Mouse (Mus musculus): ENCODE measurements around the gene Slc12a3. TPM values are rescaled to one million over a fixed set of nuclear protein-coding genes. Genes with fewer than 3 reads are reported as not detected.
A peak's percentile ranks its signal among the peaks of the same experiment; 100 is the strongest.

The Slc12a3 gene
- polyA plus RNA-seq, 1 experiment = 600 TPM

DNA sequence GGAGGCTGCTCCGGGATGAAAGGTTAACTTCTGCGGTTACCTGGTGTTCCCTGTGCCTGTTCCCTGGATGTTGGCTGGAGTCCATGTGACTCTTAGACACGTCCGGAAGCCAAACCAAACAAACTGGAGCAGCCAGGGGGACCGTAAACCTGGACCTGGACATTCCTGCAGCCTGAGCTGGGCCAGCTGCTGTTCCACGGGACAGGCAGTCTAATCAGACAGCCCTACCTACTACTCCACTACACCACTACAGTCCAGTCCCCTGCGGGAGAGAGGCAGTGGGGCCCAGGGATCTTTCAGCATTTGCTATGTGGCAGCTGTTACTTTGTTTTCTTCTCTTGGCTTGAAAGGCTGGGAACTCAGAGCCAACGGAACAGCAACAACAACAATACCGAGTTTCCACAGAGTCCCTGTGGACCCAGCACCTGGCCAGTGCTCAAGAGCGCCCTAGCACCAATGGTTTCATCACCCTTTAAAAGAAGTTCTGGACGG is 48.8 kb downstream of the Slc12a3 start:
- Histone ChIP-seq H3K4me3 (ENCODE audit: insufficient read depth, low read depth, low read length) (peak overlapping the region; percentile 55), H3K27me3 (replicated peaks; ENCODE audit: control insufficient read depth, insufficient read depth, low read length) (no peaks in the 10 kb centered on the region), H3K4me1 (ENCODE audit: control insufficient read depth, insufficient read depth, low read length) (peaks cover 5% of the 10 kb centered on the region; the same call in 1 of the 2 replicates), H3K27ac (ENCODE audit: insufficient read depth, low read depth, low read length) (peak overlapping the region; percentile 97), H3K36me3 (ENCODE audit: control insufficient read depth, insufficient read depth, low read length) (no peaks in the 10 kb centered on the region)
- peak; percentile 97 for DNase-seq
- TF ChIP-seq POLR2A (IDR thresholded peaks at IDR 0.05; ENCODE audit: low read depth, low read length) = peak; percentile 78
- TF ChIP-seq CTCF (conservative IDR thresholded peaks at IDR 0.05; ENCODE audit: insufficient read depth, insufficient read length, low read depth, low read length) = no peak
- 22% methylated on average over 11 of the region's 11 CpGs for WGBS

DNA sequence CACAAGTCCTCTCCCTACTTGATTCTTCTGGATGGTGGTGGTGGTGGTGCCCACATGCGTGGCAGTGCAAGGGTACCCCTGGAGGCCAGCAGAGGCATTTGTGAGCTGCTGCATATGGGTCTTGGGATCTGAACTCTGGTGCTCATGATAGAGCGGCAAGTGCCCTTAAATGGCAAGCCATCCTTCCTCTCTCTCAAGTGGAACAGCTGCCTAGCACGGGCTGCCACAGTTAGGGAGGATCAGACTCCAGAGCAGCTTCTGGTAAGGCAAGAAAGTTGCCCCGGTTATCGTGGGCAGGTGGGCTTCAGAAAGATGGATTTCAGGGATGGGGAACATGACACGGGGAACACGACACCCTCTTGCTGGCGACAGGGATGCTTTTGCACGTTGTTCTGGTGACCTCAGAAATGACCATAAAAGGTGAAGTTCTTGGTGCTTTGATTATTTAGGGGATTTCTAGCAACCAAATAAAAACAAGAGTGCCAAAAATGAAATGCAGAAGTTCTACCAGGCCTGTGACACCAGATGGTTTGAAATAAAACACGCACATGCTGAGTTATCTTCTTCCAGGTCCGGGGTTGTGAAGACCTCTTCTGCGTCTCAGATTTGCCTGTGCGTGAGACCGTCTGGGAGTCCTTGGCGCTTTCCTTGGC is 49.9 kb downstream of the Slc12a3 start:
- H3K36me3 ChIP-seq (ENCODE audit: control insufficient read depth, insufficient read depth, low read length) = no peaks in the 10 kb centered on the region
- TF ChIP-seq CTCF (conservative IDR thresholded peaks at IDR 0.05; ENCODE audit: insufficient read depth, insufficient read length, low read depth, low read length) (peak; percentile 57), POLR2A (IDR thresholded peaks at IDR 0.05; ENCODE audit: low read depth, low read length) (no peak)
- peaks cover 5% of the 10 kb centered on the region; the same call in 1 of the 2 replicates for H3K4me1 ChIP-seq (ENCODE audit: control insufficient read depth, insufficient read depth, low read length)
- H3K4me3 ChIP-seq (ENCODE audit: insufficient read depth, low read depth, low read length) = peak overlapping the region; percentile 60
- WGBS = 70% methylated on average over 15 of the region's 15 CpGs
- peak; percentile 65 for DNase-seq
- H3K27ac ChIP-seq (ENCODE audit: insufficient read depth, low read depth, low read length) = peak overlapping the region; percentile 21
- no peaks in the 10 kb centered on the region for H3K27me3 ChIP-seq (replicated peaks; ENCODE audit: control insufficient read depth, insufficient read depth, low read length)

DNA sequence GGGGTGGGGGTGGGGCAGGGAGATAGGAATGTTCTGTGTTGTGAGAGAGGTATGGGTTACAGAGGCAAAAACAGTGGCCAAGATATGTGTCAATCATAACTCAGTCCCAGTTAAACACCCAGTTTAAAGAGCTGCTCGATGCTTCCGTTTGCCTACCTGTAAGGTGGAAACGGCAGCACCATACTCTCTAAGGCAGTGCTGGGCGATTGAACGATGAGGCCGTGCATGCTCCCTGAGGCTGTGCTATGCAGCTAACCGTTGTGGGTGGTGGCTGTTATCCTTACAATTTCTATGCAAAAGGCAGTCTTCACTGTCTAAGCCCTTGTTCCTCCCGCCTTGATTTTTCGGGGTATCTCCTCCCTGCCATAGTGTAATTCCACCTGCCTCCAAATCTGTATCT is 50.7 kb downstream of the Slc12a3 start:
- Histone ChIP-seq H3K27ac (ENCODE audit: insufficient read depth, low read depth, low read length) (no peak overlapping the region), H3K36me3 (ENCODE audit: control insufficient read depth, insufficient read depth, low read length) (no peaks in the 10 kb centered on the region), H3K4me3 (ENCODE audit: insufficient read depth, low read depth, low read length) (peak overlapping the region; percentile 60; the same call in 1 of the 2 replicates), H3K27me3 (replicated peaks; ENCODE audit: control insufficient read depth, insufficient read depth, low read length) (no peaks in the 10 kb centered on the region), H3K4me1 (ENCODE audit: control insufficient read depth, insufficient read depth, low read length) (peaks cover 5% of the 10 kb centered on the region; the same call in 1 of the 2 replicates)
- 95% methylated on average over 9 of the region's 9 CpGs for WGBS
- DNase-seq = no peak
- TF ChIP-seq POLR2A (IDR thresholded peaks at IDR 0.05; ENCODE audit: low read depth, low read length) = no peak
- no peak for TF ChIP-seq CTCF (conservative IDR thresholded peaks at IDR 0.05; ENCODE audit: insufficient read depth, insufficient read length, low read depth, low read length)

DNA sequence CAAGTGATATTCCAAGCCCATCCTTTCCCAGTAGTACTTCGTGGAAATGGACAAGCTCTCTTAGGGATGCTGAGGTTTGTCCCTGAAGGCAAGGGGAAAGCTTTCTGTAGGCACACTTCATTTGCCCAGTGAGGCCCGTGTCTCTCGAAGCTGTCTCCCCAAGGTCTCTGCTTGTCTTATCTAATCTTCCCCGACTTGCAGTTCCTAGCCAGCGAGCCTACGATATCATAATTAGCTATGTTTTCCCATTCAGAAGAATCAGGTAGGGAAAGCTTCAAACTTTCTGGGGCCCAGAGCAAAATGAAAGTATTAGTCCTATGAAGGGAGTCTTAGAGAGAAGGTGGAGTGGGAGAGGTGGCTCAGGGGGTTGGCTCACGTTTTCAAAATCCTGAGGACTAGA is 55.2 kb downstream of the Slc12a3 start:
- no peak for DNase-seq
- peaks cover 11% of the 10 kb centered on the region; the same call in 1 of the 2 replicates for H3K4me1 ChIP-seq (ENCODE audit: control insufficient read depth, insufficient read depth, low read length)
- H3K27me3 ChIP-seq (replicated peaks; ENCODE audit: control insufficient read depth, insufficient read depth, low read length) = no peaks in the 10 kb centered on the region
- 93% methylated on average over 7 of the region's 7 CpGs for WGBS
- no peak overlapping the region for H3K4me3 ChIP-seq (ENCODE audit: insufficient read depth, low read depth, low read length)
- H3K36me3 ChIP-seq (ENCODE audit: control insufficient read depth, insufficient read depth, low read length) = no peaks in the 10 kb centered on the region; the same call in 1 of the 2 replicates
- no peak for TF ChIP-seq POLR2A (IDR thresholded peaks at IDR 0.05; ENCODE audit: low read depth, low read length)
- no peak overlapping the region for H3K27ac ChIP-seq (ENCODE audit: insufficient read depth, low read depth, low read length)

DNA sequence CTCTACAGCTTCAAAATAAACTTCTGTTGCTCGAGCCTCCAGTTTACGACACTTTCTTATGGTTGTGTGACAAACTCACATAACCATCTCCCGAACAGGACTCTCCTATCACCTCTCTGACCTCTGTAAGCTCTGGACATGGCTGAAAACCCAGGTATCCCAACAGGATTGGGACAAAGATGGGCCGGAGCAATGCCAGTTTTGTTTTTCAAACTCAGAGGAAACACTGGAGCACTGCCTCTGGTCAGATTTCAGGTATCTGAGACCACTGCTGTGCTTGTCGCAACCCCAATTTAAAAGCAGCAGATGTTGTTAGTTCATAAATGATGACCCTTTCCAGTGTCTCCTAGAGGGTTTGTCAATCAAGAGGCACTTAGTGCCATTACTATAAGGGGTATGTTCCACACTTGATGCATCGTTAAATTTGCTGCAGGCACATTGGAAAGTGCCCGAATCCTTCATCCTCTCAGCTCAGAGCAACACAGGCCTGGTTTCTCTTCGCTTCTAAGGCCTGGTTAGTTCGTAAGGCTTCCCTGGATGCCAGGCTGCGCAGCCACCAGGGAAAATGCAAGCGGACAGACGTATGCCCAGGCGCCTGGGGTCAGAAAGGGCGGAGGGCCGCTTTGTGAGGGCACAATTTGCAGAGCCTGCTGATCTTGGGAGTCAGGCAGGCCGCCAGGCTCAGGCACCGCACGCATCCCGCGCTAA is 56.7 kb downstream of the Slc12a3 start:
- no peak for TF ChIP-seq POLR2A (IDR thresholded peaks at IDR 0.05; ENCODE audit: low read depth, low read length)
- TF ChIP-seq CTCF (conservative IDR thresholded peaks at IDR 0.05; ENCODE audit: insufficient read depth, insufficient read length, low read depth, low read length) = no peak
- H3K36me3 ChIP-seq (ENCODE audit: control insufficient read depth, insufficient read depth, low read length) = peaks cover 9% of the 10 kb centered on the region
- no peaks in the 10 kb centered on the region for H3K27me3 ChIP-seq (replicated peaks; ENCODE audit: control insufficient read depth, insufficient read depth, low read length)
- WGBS = 20% methylated on average over 20 of the region's 20 CpGs
- peak; percentile 36 for DNase-seq
- H3K4me1 ChIP-seq (ENCODE audit: control insufficient read depth, insufficient read depth, low read length) = peaks cover 6% of the 10 kb centered on the region; the same call in 1 of the 2 replicates
- peak overlapping the region; percentile 62 for H3K4me3 ChIP-seq (ENCODE audit: insufficient read depth, low read depth, low read length)
- H3K27ac ChIP-seq (ENCODE audit: insufficient read depth, low read depth, low read length) = peak overlapping the region; percentile 93

DNA sequence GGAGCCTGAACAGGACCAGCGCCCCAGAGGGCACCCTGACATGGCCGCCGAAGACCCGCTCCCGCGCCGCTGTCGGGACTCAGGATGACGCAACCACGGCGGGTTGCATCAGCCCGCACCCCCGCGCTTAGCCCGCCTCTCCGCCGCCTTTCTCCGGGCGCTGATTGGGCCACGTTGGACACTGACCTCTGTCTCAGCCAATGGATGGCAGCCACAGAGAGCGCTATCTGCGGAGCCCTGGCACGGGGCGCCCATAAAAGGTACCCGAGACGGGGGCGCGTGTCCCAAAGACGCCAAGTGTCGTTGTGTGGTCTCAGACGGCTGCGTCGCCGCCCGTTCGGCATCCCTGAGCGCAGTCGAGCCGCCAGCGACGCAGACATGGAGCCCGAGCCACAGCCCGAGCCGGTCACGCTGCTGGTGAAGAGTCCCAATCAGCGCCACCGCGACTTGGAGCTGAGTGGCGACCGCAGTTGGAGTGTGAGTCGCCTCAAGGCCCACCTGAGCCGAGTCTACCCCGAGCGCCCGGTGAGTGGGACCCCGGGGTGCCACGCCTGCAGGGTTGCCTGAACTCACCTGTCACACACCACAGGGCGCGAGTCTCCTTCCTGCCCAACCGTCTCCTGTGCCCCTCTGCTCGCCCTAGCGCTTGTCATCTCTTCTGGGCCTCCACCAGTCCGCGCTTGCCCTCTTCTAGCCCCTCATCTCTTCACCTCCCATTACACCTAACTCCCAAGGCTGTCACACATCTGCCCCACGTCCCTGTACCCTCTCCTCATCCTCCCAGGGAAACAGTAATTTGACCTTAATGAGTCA is 57.4 kb downstream of the Slc12a3 start, which contains the start of gene Herpud1:
Herpud1 (plus strand) TSS at position 225 of the 813 bp plus-strand sequence.
- TF ChIP-seq POLR2A (IDR thresholded peaks at IDR 0.05; ENCODE audit: low read depth, low read length) (peak; percentile 90), CTCF (conservative IDR thresholded peaks at IDR 0.05; ENCODE audit: insufficient read depth, insufficient read length, low read depth, low read length) (no peak)
- Histone ChIP-seq H3K27ac (ENCODE audit: insufficient read depth, low read depth, low read length) (peak within 1 kb of the TSS; percentile 98), H3K4me1 (ENCODE audit: control insufficient read depth, insufficient read depth, low read length) (peaks cover 6% of the 10 kb centered on the region; the same call in 1 of the 2 replicates), H3K27me3 (replicated peaks; ENCODE audit: control insufficient read depth, insufficient read depth, low read length) (no peaks in the 10 kb centered on the region), H3K36me3 (ENCODE audit: control insufficient read depth, insufficient read depth, low read length) (peaks cover 16% of the 10 kb centered on the region), H3K4me3 (ENCODE audit: insufficient read depth, low read depth, low read length) (peak within 1 kb of the TSS; percentile 85)
- under 1% methylated on average over 65 of the region's 65 CpGs for WGBS
- peak; percentile 99 for DNase-seq

Measured in kidney, adult 2 months (tissue).